Mouse (Mus musculus): ENCODE data around the gene Adck1. TPM values are rescaled to one million over a fixed set of nuclear protein-coding genes. Genes with fewer than 3 reads are reported as not detected.

The Adck1 gene
- total and polyA plus RNA-seq, 3 experiments, result 25.0 to 37.4 (median 26.3) TPM

GRCm38 (mm10) chr12:88450658-88451563 lies 90.6 kb downstream of the Adck1 start:
- Histone ChIP-seq H3K27ac (no peak overlapping the region), H3K27me3 (ENCODE audit: control insufficient read depth, insufficient read depth, low read length) (no peaks in the 10 kb centered on the region), H3K9ac (ENCODE audit: low read depth, low read length) (no peak overlapping the region), H3K4me1 (ENCODE audit: control insufficient read depth, insufficient read depth, low read length) (no peaks in the 10 kb centered on the region), H3K79me2 (replicated peaks; ENCODE audit: control insufficient read depth, insufficient read depth, low read length) (no peaks in the 10 kb centered on the region), H3K36me3 (ENCODE audit: control insufficient read depth, insufficient read depth, low read length) (no peaks in the 10 kb centered on the region), H3K4me3 (no peak overlapping the region)
- WGBS, result 94% methylated on average over 4 of the region's 4 CpGs
- no peak for TF ChIP-seq EP300 (IDR thresholded peaks at IDR 0.05; ENCODE audit: insufficient read depth, low read depth, low read length)
- no peak for TF ChIP-seq CTCF (IDR thresholded peaks at IDR 0.05)
- TF ChIP-seq POLR2A (IDR thresholded peaks at IDR 0.05; ENCODE audit: insufficient read depth, low read depth, low read length), result no peak
- DNase-seq, result no peak
- intact Hi-C loops (cut with DNase I), result no loop called here

GRCm38 (mm10) chr12:88454701-88455410 lies 94.5 kb downstream of the Adck1 start:
- Histone ChIP-seq H3K4me3 (no peak overlapping the region), H3K9ac (ENCODE audit: low read depth, low read length) (no peak overlapping the region), H3K27ac (no peak overlapping the region), H3K4me1 (ENCODE audit: control insufficient read depth, insufficient read depth, low read length) (no peaks in the 10 kb centered on the region), H3K27me3 (ENCODE audit: control insufficient read depth, insufficient read depth, low read length) (no peaks in the 10 kb centered on the region), H3K79me2 (replicated peaks; ENCODE audit: control insufficient read depth, insufficient read depth, low read length) (no peaks in the 10 kb centered on the region), H3K36me3 (ENCODE audit: control insufficient read depth, insufficient read depth, low read length) (no peaks in the 10 kb centered on the region)
- no peak for DNase-seq
- WGBS, result 59% methylated on average over 12 of the region's 12 CpGs
- TF ChIP-seq EP300 (IDR thresholded peaks at IDR 0.05; ENCODE audit: insufficient read depth, low read depth, low read length) (no peak), CTCF (IDR thresholded peaks at IDR 0.05) (no peak), POLR2A (IDR thresholded peaks at IDR 0.05; ENCODE audit: insufficient read depth, low read depth, low read length) (no peak)
- intact Hi-C loops (cut with DNase I), result no loop called here

GRCm38 (mm10) chr12:88457021-88457420 lies 96.7 kb downstream of the Adck1 start:
- no peak overlapping the region for H3K4me3 ChIP-seq
- H3K4me1 ChIP-seq (ENCODE audit: control insufficient read depth, insufficient read depth, low read length), result no peaks in the 10 kb centered on the region
- intact Hi-C loops (cut with DNase I), result no loop called here
- no peaks in the 10 kb centered on the region for H3K79me2 ChIP-seq (replicated peaks; ENCODE audit: control insufficient read depth, insufficient read depth, low read length)
- no peak overlapping the region for H3K9ac ChIP-seq (ENCODE audit: low read depth, low read length)
- no peak for DNase-seq
- no peak overlapping the region for H3K27ac ChIP-seq
- 100% methylated on average over 1 of the region's 1 CpGs for WGBS
- H3K27me3 ChIP-seq (ENCODE audit: control insufficient read depth, insufficient read depth, low read length), result no peaks in the 10 kb centered on the region
- H3K36me3 ChIP-seq (ENCODE audit: control insufficient read depth, insufficient read depth, low read length), result no peaks in the 10 kb centered on the region
- TF ChIP-seq CTCF (IDR thresholded peaks at IDR 0.05) (no peak), EP300 (IDR thresholded peaks at IDR 0.05; ENCODE audit: insufficient read depth, low read depth, low read length) (no peak), POLR2A (IDR thresholded peaks at IDR 0.05; ENCODE audit: insufficient read depth, low read depth, low read length) (no peak)

- H3K9ac ChIP-seq (ENCODE audit: low read depth, low read length), result no peak overlapping the region
- no peak overlapping the region for H3K27ac ChIP-seq
Measured at GRCm38 (mm10) chr12:88458936-88459335, 98.6 kb downstream of the Adck1 start.

GRCm38 (mm10) chr12:88459461-88459860 lies 99.1 kb downstream of the Adck1 start:
- no peak overlapping the region for H3K4me3 ChIP-seq
- H3K27ac ChIP-seq, result no peak overlapping the region
- WGBS, result 84% methylated on average over 1 of the region's 1 CpGs
- H3K79me2 ChIP-seq (replicated peaks; ENCODE audit: control insufficient read depth, insufficient read depth, low read length), result no peaks in the 10 kb centered on the region
- H3K4me1 ChIP-seq (ENCODE audit: control insufficient read depth, insufficient read depth, low read length), result no peaks in the 10 kb centered on the region
- intact Hi-C loops (cut with DNase I), result no loop called here
- no peak overlapping the region for H3K9ac ChIP-seq (ENCODE audit: low read depth, low read length)
- H3K36me3 ChIP-seq (ENCODE audit: control insufficient read depth, insufficient read depth, low read length), result no peaks in the 10 kb centered on the region
- TF ChIP-seq CTCF (IDR thresholded peaks at IDR 0.05), result no peak
- no peak for TF ChIP-seq POLR2A (IDR thresholded peaks at IDR 0.05; ENCODE audit: insufficient read depth, low read depth, low read length)
- no peak for TF ChIP-seq EP300 (IDR thresholded peaks at IDR 0.05; ENCODE audit: insufficient read depth, low read depth, low read length)
- no peaks in the 10 kb centered on the region for H3K27me3 ChIP-seq (ENCODE audit: control insufficient read depth, insufficient read depth, low read length)
- no peak for DNase-seq

More at GRCm38 (mm10) chr12:88458936-88459335, 98.6 kb downstream of the Adck1 start:
- H3K27me3 ChIP-seq (ENCODE audit: control insufficient read depth, insufficient read depth, low read length), result no peaks in the 10 kb centered on the region
- no peaks in the 10 kb centered on the region for H3K79me2 ChIP-seq (replicated peaks; ENCODE audit: control insufficient read depth, insufficient read depth, low read length)
- TF ChIP-seq EP300 (IDR thresholded peaks at IDR 0.05; ENCODE audit: insufficient read depth, low read depth, low read length), result no peak
- intact Hi-C loops (cut with DNase I), result no loop called here
- no peak overlapping the region for H3K4me3 ChIP-seq
- 91% methylated on average over 12 of the region's 12 CpGs for WGBS
- H3K4me1 ChIP-seq (ENCODE audit: control insufficient read depth, insufficient read depth, low read length), result no peaks in the 10 kb centered on the region
- no peak for DNase-seq
- H3K36me3 ChIP-seq (ENCODE audit: control insufficient read depth, insufficient read depth, low read length), result no peaks in the 10 kb centered on the region

DNA sequence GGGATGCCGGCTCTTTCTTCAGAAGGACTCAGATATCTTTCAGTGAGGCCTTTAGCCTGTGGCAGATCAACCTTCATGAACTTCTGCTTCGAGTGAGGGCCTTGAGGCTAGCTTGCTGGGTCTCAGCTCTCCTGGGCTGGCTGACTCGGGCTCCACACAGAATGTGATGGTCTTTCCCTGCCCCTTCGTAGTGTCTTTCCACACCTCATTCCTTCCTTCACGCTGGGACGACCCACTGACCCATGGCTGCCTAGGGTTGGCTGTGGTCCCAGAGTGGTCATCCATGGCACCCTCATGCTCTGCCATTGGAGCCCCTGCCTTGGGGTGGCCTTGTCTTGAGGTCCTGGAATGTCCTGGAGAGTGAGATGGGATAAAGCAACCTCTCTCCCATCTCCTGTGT lies 100.7 kb downstream of the Adck1 start:
- no peak for DNase-seq
- Histone ChIP-seq H3K27ac (no peak overlapping the region), H3K4me3 (no peak overlapping the region), H3K4me1 (ENCODE audit: control insufficient read depth, insufficient read depth, low read length) (no peaks in the 10 kb centered on the region), H3K79me2 (replicated peaks; ENCODE audit: control insufficient read depth, insufficient read depth, low read length) (no peaks in the 10 kb centered on the region), H3K9ac (ENCODE audit: low read depth, low read length) (no peak overlapping the region), H3K27me3 (ENCODE audit: control insufficient read depth, insufficient read depth, low read length) (no peaks in the 10 kb centered on the region), H3K36me3 (ENCODE audit: control insufficient read depth, insufficient read depth, low read length) (no peaks in the 10 kb centered on the region)
- WGBS, result 88% methylated on average over 6 of the region's 6 CpGs
- intact Hi-C loops (cut with DNase I), result no loop called here
- no peak for TF ChIP-seq EP300 (IDR thresholded peaks at IDR 0.05; ENCODE audit: insufficient read depth, low read depth, low read length)
- no peak for TF ChIP-seq POLR2A (IDR thresholded peaks at IDR 0.05; ENCODE audit: insufficient read depth, low read depth, low read length)
- no peak for TF ChIP-seq CTCF (IDR thresholded peaks at IDR 0.05)
